Mouse (Mus musculus): ENCODE data around the gene Prss43. TPM values are rescaled to one million over a fixed set of nuclear protein-coding genes. Genes with fewer than 3 reads are reported as not detected.
A peak's percentile ranks its signal among the peaks of the same experiment; 100 is the strongest.

The Prss43 gene
- polyA plus RNA-seq (2014; fragmentation: Nextera tagmentation; extraction: Ambion mirVana) = not detected in 2 replicates

DNA sequence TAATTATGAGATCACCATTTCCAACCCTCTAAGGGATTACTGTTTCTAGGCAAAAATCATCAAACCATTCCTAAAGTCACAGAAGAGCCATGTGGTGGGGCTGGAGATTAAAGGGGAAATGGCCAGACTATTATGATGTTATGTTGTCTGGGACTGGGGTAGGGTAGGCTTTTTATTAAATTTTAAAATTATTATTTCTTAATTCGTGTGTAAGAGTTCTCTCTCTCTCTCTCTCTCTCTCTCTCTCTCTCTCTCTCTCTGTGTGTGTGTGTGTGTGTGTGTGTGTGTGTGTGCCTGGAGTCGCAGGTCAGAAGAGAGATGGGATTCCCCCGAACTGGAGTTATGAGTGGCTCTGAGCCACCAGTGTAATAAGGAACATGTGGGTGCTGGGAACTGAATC lies at the start of gene Prss43:
Gene Prss43, plus strand, starts transcription at position 301 of the 400 bp plus-strand sequence.
- H3K4me2 ChIP-seq (replicated peaks) = no peak within 1 kb of the TSS
- no peaks in the 10 kb centered on the region for H3K9me3 ChIP-seq (ENCODE audit: control insufficient read depth, low read length)
- H3K27ac ChIP-seq = no peak within 1 kb of the TSS
- no peak for ATAC-seq (ENCODE audit: low FRiP score)
- no peaks in the 10 kb centered on the region for H3K36me3 ChIP-seq (replicated peaks; ENCODE audit: control insufficient read depth, insufficient read depth)
- H3K4me3 ChIP-seq (replicated peaks; ENCODE audit: low read length) = no peak within 1 kb of the TSS
- no peak within 1 kb of the TSS for H3K9ac ChIP-seq
- WGBS = 83% methylated on average over 3 of the region's 3 CpGs
- H3K4me1 ChIP-seq (replicated peaks; ENCODE audit: control insufficient read depth, insufficient read depth, low read length) = no peaks in the 10 kb centered on the region
- DNase-seq (ENCODE audit: low spot score) = no peak
- no peaks in the 10 kb centered on the region for H3K27me3 ChIP-seq (ENCODE audit: control insufficient read depth, insufficient read depth, low read length)

DNA sequence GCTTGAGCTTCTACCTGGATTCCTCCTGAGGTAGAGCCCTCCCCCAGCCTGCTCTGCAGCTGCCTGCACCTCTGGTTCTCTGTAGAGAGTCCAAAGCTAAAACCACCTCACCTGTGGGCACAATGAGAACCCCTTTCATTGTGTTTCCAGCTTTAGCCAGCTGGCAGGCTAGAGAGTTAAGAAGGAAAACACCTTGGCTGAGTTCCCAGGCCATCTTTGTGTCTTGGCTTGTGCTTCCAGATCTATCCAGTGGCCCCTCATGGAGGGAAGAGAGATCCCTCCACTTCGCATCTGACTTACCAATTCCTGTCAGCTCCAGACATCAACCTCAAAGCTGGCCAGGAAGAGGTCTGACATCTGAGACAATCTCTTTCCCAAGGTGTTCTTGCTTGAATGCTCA lies 48.4 kb upstream of the Prss43 start:
- no peaks in the 10 kb centered on the region for H3K36me3 ChIP-seq (replicated peaks; ENCODE audit: control insufficient read depth, insufficient read depth)
- H3K27me3 ChIP-seq (ENCODE audit: control insufficient read depth, insufficient read depth, low read length) = no peaks in the 10 kb centered on the region
- H3K4me3 ChIP-seq (replicated peaks; ENCODE audit: low read length) = no peak overlapping the region
- 70% methylated on average over 1 of the region's 1 CpGs for WGBS
- no peak overlapping the region for H3K27ac ChIP-seq
- peaks cover 8% of the 10 kb centered on the region for H3K4me1 ChIP-seq (replicated peaks; ENCODE audit: control insufficient read depth, insufficient read depth, low read length)
- no peak overlapping the region for H3K4me2 ChIP-seq (replicated peaks)
- H3K9ac ChIP-seq = no peak overlapping the region
- DNase-seq (ENCODE audit: low spot score) (no peak), ATAC-seq (ENCODE audit: low FRiP score) (no peak)
- no peaks in the 10 kb centered on the region for H3K9me3 ChIP-seq (ENCODE audit: control insufficient read depth, low read length)

DNA sequence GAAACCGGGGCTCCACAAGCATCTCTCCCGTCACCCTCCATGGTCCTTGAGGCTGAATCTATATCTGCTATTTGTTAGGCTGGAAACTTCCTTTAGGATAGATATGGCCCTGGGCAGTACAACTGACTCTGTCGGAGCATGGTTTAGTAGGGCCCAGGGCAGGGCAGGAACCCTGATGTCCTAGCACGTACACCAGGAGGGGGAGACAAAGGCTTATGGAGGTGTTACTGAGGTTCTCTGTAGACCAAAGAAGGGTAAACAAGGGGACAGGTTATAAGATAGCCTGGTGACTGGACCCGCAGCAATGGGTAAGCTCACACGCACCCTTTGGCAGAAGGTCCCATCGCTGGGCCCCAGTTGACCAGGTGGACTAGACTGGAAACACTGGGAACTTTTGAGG lies 47.9 kb upstream of the Prss43 start:
- peaks cover 8% of the 10 kb centered on the region for H3K4me1 ChIP-seq (replicated peaks; ENCODE audit: control insufficient read depth, insufficient read depth, low read length)
- H3K4me2 ChIP-seq (replicated peaks) = no peak overlapping the region
- 83% methylated on average over 7 of the region's 7 CpGs for WGBS
- ATAC-seq (ENCODE audit: low FRiP score) (no peak), DNase-seq (ENCODE audit: low spot score) (no peak)
- H3K9ac ChIP-seq = no peak overlapping the region
- H3K27ac ChIP-seq = no peak overlapping the region
- H3K27me3 ChIP-seq (ENCODE audit: control insufficient read depth, insufficient read depth, low read length) = no peaks in the 10 kb centered on the region
- H3K36me3 ChIP-seq (replicated peaks; ENCODE audit: control insufficient read depth, insufficient read depth) = no peaks in the 10 kb centered on the region
- H3K4me3 ChIP-seq (replicated peaks; ENCODE audit: low read length) = no peak overlapping the region
- no peaks in the 10 kb centered on the region for H3K9me3 ChIP-seq (ENCODE audit: control insufficient read depth, low read length)

DNA sequence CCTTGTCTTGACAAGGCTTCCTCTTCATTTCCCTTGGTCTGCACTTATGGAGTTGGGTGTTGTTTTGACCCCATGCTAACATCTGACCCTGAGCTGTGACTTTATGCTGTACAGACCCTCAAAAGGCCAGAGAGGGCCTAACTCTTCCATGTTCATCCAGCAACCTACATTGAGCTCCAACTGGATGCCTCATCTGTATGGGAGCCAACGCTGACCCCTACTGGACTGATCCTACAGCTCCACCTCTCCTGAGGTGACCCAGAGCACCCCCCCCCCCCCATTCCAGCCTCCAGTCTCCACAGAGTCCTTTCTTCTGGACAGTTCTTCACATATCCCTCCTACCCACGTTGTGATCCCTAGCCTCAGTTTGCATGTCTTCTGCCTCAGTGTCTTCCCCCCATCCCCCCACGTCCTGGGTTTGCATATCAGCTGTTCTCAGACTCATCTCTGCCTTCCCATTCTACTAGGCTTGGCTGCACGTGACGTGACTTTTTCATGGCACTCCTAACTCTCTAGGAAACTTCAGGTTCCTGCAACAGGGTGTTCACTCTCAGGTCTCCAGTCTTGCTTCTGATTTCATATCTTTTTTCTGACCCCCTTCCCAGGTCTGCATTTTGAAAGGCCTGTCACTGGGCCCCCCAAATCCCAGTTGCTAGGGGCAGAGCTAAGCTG lies 47.1 kb upstream of the Prss43 start:
- no peak for DNase-seq (ENCODE audit: low spot score)
- Histone ChIP-seq H3K4me3 (replicated peaks; ENCODE audit: low read length) (no peak overlapping the region), H3K4me2 (replicated peaks) (no peak overlapping the region), H3K4me1 (replicated peaks; ENCODE audit: control insufficient read depth, insufficient read depth, low read length) (peaks cover 8% of the 10 kb centered on the region), H3K9ac (no peak overlapping the region), H3K27me3 (ENCODE audit: control insufficient read depth, insufficient read depth, low read length) (no peaks in the 10 kb centered on the region), H3K27ac (no peak overlapping the region), H3K36me3 (replicated peaks; ENCODE audit: control insufficient read depth, insufficient read depth) (no peaks in the 10 kb centered on the region), H3K9me3 (ENCODE audit: control insufficient read depth, low read length) (no peaks in the 10 kb centered on the region)
- 64% methylated on average over 5 of the region's 5 CpGs for WGBS
- no peak for ATAC-seq (ENCODE audit: low FRiP score)

DNA sequence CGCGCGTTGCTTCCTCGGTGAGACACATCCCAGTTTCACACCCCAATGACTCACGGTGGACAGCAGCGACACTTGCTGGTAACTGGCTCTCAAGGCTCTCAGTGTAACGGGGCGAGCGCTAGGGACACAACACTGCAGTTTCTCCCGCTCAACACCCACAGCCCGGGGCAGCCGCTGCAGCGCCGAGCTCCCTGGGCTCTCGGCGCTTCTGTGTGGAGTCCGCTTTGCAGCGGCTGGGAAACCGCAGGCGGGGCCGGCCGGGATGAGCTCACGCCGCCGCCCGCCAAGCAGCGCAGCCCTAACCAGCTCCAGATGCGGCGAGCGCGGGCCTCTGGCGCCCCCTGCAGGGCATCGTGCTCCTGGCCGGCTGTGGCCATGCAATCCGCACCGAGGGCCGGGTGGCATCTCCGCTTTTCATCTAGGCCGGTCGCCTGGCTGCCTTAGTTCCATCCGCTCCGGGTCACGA lies 45.2 kb upstream of the Prss43 start:
- Histone ChIP-seq H3K36me3 (replicated peaks; ENCODE audit: control insufficient read depth, insufficient read depth) (no peaks in the 10 kb centered on the region), H3K4me3 (replicated peaks; ENCODE audit: low read length) (peak overlapping the region; percentile 40), H3K9ac (peak overlapping the region; percentile 75), H3K9me3 (ENCODE audit: control insufficient read depth, low read length) (no peaks in the 10 kb centered on the region), H3K4me1 (replicated peaks; ENCODE audit: control insufficient read depth, insufficient read depth, low read length) (peaks cover 8% of the 10 kb centered on the region), H3K27me3 (ENCODE audit: control insufficient read depth, insufficient read depth, low read length) (no peaks in the 10 kb centered on the region), H3K4me2 (replicated peaks) (peak overlapping the region; percentile 78), H3K27ac (peak overlapping the region; percentile 89)
- WGBS = under 1% methylated on average over 43 of the region's 43 CpGs
- DNase-seq (ENCODE audit: low spot score) = peak; percentile 95
- ATAC-seq (ENCODE audit: low FRiP score) = peak; percentile 95

DNA sequence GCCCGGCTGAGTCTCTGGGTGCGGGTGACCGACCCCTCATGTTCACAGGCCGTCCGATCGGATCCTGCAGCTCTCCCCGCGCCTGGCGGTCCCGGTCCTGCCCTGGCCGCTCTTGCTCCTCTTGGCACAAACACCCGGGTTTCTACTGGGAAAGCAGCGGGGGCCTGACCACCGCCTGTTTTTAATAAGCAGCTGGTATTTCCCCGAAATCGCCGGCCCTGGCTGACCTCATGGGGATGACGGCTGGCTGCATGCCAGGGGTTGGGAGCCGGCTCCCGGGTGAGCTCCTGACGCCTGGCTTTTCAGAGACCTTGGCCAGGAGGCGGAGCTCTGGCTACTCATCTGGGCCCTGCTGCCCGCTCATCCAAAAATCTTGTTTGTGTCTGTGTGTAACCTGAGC lies 44.8 kb upstream of the Prss43 start:
- peak; percentile 76 for DNase-seq (ENCODE audit: low spot score)
- under 1% methylated on average over 23 of the region's 23 CpGs for WGBS

DNA sequence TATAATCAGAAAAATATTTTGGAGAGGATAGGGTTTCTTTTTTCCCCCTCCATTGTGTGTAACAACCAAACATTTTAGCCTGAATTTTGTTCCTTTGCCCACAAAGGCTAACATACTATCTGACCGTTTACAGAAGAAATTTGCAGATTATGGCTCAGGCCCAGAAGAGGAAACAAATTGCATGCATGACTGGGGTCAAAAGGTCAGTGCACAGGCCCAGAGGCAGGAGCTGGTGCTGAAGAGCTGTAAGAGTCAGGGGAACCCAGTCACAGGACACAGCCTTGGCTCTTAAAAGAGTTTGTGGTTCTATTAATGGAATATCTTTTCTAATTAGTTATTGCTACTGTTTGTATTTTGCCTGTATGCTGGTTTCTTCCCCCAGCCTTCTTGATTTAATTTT lies 42.9 kb upstream of the Prss43 start:
- Histone ChIP-seq H3K36me3 (replicated peaks; ENCODE audit: control insufficient read depth, insufficient read depth) (no peaks in the 10 kb centered on the region), H3K4me1 (replicated peaks; ENCODE audit: control insufficient read depth, insufficient read depth, low read length) (peaks cover 8% of the 10 kb centered on the region), H3K27ac (no peak overlapping the region), H3K4me2 (replicated peaks) (no peak overlapping the region), H3K9ac (no peak overlapping the region), H3K27me3 (ENCODE audit: control insufficient read depth, insufficient read depth, low read length) (no peaks in the 10 kb centered on the region), H3K4me3 (replicated peaks; ENCODE audit: low read length) (no peak overlapping the region), H3K9me3 (ENCODE audit: control insufficient read depth, low read length) (no peaks in the 10 kb centered on the region)
- WGBS = 29% methylated on average over 1 of the region's 1 CpGs
- ATAC-seq (ENCODE audit: low FRiP score) (no peak), DNase-seq (ENCODE audit: low spot score) (no peak)

More for the DNA sequence above, 44.8 kb upstream of the Prss43 start:
- Histone ChIP-seq H3K9ac (peak overlapping the region; percentile 75), H3K36me3 (replicated peaks; ENCODE audit: control insufficient read depth, insufficient read depth) (no peaks in the 10 kb centered on the region), H3K4me1 (replicated peaks; ENCODE audit: control insufficient read depth, insufficient read depth, low read length) (peaks cover 8% of the 10 kb centered on the region), H3K9me3 (ENCODE audit: control insufficient read depth, low read length) (no peaks in the 10 kb centered on the region), H3K4me3 (replicated peaks; ENCODE audit: low read length) (peak overlapping the region; percentile 40), H3K27me3 (ENCODE audit: control insufficient read depth, insufficient read depth, low read length) (no peaks in the 10 kb centered on the region), H3K4me2 (replicated peaks) (peak overlapping the region; percentile 78), H3K27ac (peak overlapping the region; percentile 89)
- peak; percentile 65 for ATAC-seq (ENCODE audit: low FRiP score)

DNA sequence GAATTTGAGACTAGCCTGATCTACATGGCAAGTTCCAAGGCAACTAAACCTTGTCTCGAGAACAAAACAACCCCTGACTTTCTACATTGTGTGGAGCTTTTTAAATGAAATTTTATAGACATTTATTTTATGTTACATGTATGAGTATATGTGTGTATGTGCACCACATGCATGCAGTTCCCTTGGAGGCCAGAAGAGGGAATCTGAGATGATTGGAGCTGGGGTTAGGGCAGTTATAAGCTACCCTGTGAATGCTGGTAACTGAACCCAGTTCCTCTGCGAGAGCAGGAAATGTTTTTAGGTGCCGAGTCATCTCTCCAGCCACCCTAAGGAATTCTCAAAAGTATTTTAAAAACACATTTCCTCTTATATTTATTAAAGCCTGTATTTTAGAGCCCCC lies 38.3 kb upstream of the Prss43 start:
- 92% methylated on average over 3 of the region's 3 CpGs for WGBS
- no peak for ATAC-seq (ENCODE audit: low FRiP score)
- DNase-seq (ENCODE audit: low spot score) = no peak

DNA sequence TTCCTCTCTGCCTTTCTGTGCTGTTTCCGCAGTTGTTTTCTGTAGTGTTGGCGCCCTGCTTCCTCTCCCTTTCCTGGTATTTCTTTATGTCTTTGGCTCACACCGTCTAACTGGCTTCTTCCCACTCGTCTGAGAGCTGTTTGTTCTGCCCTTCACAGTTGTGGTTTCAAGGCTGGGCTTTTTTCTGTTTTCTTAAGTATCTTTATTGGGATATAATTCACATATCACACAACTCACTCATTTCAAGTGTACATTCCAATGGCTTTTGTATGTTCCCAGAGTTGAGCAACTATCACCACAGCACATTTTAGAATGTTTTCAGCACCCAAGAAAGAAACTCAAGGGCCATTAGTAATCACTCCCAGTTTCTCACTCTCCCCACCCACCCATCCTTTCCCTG lies 36.0 kb upstream of the Prss43 start:
- Histone ChIP-seq H3K4me3 (replicated peaks; ENCODE audit: low read length) (no peak overlapping the region), H3K36me3 (replicated peaks; ENCODE audit: control insufficient read depth, insufficient read depth) (no peaks in the 10 kb centered on the region), H3K9me3 (ENCODE audit: control insufficient read depth, low read length) (no peaks in the 10 kb centered on the region), H3K4me2 (replicated peaks) (no peak overlapping the region), H3K27me3 (ENCODE audit: control insufficient read depth, insufficient read depth, low read length) (no peaks in the 10 kb centered on the region), H3K9ac (no peak overlapping the region), H3K4me1 (replicated peaks; ENCODE audit: control insufficient read depth, insufficient read depth, low read length) (no peaks in the 10 kb centered on the region), H3K27ac (no peak overlapping the region)
- WGBS = 81% methylated on average over 4 of the region's 4 CpGs
- DNase-seq (ENCODE audit: low spot score) (no peak), ATAC-seq (ENCODE audit: low FRiP score) (no peak)

More for the DNA sequence above, 38.3 kb upstream of the Prss43 start:
- Histone ChIP-seq H3K27me3 (ENCODE audit: control insufficient read depth, insufficient read depth, low read length) (no peaks in the 10 kb centered on the region), H3K27ac (no peak overlapping the region), H3K36me3 (replicated peaks; ENCODE audit: control insufficient read depth, insufficient read depth) (no peaks in the 10 kb centered on the region), H3K4me3 (replicated peaks; ENCODE audit: low read length) (no peak overlapping the region), H3K9ac (no peak overlapping the region), H3K4me1 (replicated peaks; ENCODE audit: control insufficient read depth, insufficient read depth, low read length) (no peaks in the 10 kb centered on the region), H3K9me3 (ENCODE audit: control insufficient read depth, low read length) (no peaks in the 10 kb centered on the region), H3K4me2 (replicated peaks) (no peak overlapping the region)

DNA sequence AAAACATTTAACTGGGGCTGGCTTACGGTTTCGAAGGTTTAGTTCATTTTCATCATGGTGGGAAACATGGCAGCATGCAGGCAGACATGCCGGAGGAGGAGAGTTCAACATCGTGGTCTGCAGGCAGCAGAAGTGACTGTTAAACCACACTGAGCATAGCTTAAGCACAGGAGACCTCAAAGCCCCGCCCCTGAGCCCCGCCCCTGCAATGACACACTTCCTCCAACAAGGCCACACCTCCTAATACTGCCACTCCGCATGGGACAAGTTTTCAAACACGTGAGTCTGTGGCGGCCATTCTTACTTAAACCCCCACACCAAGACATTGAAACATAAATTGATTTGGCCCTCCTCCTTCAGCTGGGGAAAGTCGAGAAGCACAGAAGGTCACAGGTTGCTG lies 29.5 kb upstream of the Prss43 start:
- no peak for DNase-seq (ENCODE audit: low spot score)
- Histone ChIP-seq H3K4me3 (replicated peaks; ENCODE audit: low read length) (no peak overlapping the region), H3K9me3 (ENCODE audit: control insufficient read depth, low read length) (no peaks in the 10 kb centered on the region), H3K36me3 (replicated peaks; ENCODE audit: control insufficient read depth, insufficient read depth) (no peaks in the 10 kb centered on the region), H3K27me3 (ENCODE audit: control insufficient read depth, insufficient read depth, low read length) (no peaks in the 10 kb centered on the region), H3K27ac (no peak overlapping the region), H3K4me2 (replicated peaks) (no peak overlapping the region), H3K9ac (no peak overlapping the region), H3K4me1 (replicated peaks; ENCODE audit: control insufficient read depth, insufficient read depth, low read length) (no peaks in the 10 kb centered on the region)
- WGBS = 86% methylated on average over 10 of the region's 10 CpGs
- ATAC-seq (ENCODE audit: low FRiP score) = no peak
